Mouse (Mus musculus) CD4-positive, CD25-positive, alpha-beta regulatory T cell, adult 2 months (primary cell): ENCODE results near the gene Tex37.

Source experiments
- DNase-seq: peaks from one replicate; pipeline ENCODE4 v3.0.0-alpha.2; 2012; ENCODE audit warnings: low read depth, low spot score

Tex37 gene

GRCm38 (mm10) chr6:70918827-70919226 lies at the start of gene Tex37:
Gene Tex37, minus strand, starts transcription at chr6:70918927.
- DNase-seq, result no peak

GRCm38 (mm10) chr6:70968291-70968690 lies 49.6 kb upstream of the Tex37 start:
- DNase-seq, result no peak

- no peak for DNase-seq
These were observed 48.7 kb upstream of the Tex37 start for GRCm38 (mm10) chr6:70967422-70967821.

GRCm38 (mm10) chr6:70965694-70966093 lies 47.0 kb upstream of the Tex37 start:
- no peak for DNase-seq

- no peak for DNase-seq
These were observed 45.5 kb upstream of the Tex37 start for GRCm38 (mm10) chr6:70964116-70964830.

- DNase-seq, result no peak
These were observed 38.7 kb upstream of the Tex37 start for GRCm38 (mm10) chr6:70957341-70957940.

- DNase-seq, result peak; percentile 2
These were observed 38.2 kb upstream of the Tex37 start for GRCm38 (mm10) chr6:70956936-70957335.

GRCm38 (mm10) chr6:70956285-70956912 lies 37.7 kb upstream of the Tex37 start, which contains the start of gene Foxi3:
Gene Foxi3, plus strand, starts transcription at chr6:70956531.
- DNase-seq, result peak; percentile 49

GRCm38 (mm10) chr6:70955841-70956240 lies 37.1 kb upstream of the Tex37 start:
- DNase-seq, result no peak

- DNase-seq, result no peak
These were observed 36.6 kb upstream of the Tex37 start for GRCm38 (mm10) chr6:70955291-70955800.

GRCm38 (mm10) chr6:70954040-70954439 lies 35.3 kb upstream of the Tex37 start:
- DNase-seq, result peak; percentile 21

GRCm38 (mm10) chr6:70953274-70953673 lies 34.5 kb upstream of the Tex37 start:
- no peak for DNase-seq

- DNase-seq, result no peak
These were observed 13.1 kb upstream of the Tex37 start for GRCm38 (mm10) chr6:70931801-70932200.

- DNase-seq, result peak; percentile 52
These were observed 2.7 kb upstream of the Tex37 start for GRCm38 (mm10) chr6:70921274-70922074.

- no peak for DNase-seq
These were observed 6.3 kb downstream of the Tex37 start for GRCm38 (mm10) chr6:70912396-70912765.

- DNase-seq, result no peak
These were observed 6.9 kb downstream of the Tex37 start for GRCm38 (mm10) chr6:70911668-70912395.

GRCm38 (mm10) chr6:70910285-70910684 lies 8.4 kb downstream of the Tex37 start:
- no peak for DNase-seq

GRCm38 (mm10) chr6:70909572-70909971 lies 9.2 kb downstream of the Tex37 start:
- DNase-seq, result no peak

GRCm38 (mm10) chr6:70903689-70904088 lies 15.0 kb downstream of the Tex37 start:
- DNase-seq, result no peak

- DNase-seq, result no peak
These were observed 19.1 kb downstream of the Tex37 start for GRCm38 (mm10) chr6:70899594-70900003.

GRCm38 (mm10) chr6:70898166-70898565 lies 20.6 kb downstream of the Tex37 start:
- no peak for DNase-seq
